Mouse (Mus musculus) CH12.LX (cell line): ENCODE data around the gene 5530401A14Rik. TPM values are rescaled to one million over a fixed set of nuclear protein-coding genes. Genes with fewer than 3 reads are reported as not detected.

Source experiments
- DNase-seq: peaks from one replicate; pipeline ENCODE4 v3.0.0-alpha.2; 2013; ENCODE audit errors: extremely low read depth
- H3K27ac ChIP-seq: 2 replicates; pipeline ENCODE4 v1.5.1; 2012; ENCODE audit warnings: low read depth, mild to moderate bottlenecking, control low read depth, moderate library complexity; ENCODE audit not compliant: insufficient read depth
- H3K27me3 ChIP-seq: replicated peaks from 2 replicates; pipeline ENCODE3; 2012; ENCODE audit warnings: inconsistent platforms
- H3K36me3 ChIP-seq, 2 experiments: replicated peaks in 1 of 2; 2 replicates each; pipeline versions ENCODE3 to v1.6.1; 2012; ENCODE audit warnings: inconsistent platforms in 1 of 2, low read length in 1 of 2, mild to moderate bottlenecking in 1 of 2, mixed read lengths in 1 of 2, moderate library complexity in 1 of 2; ENCODE audit not compliant: control insufficient read depth in 1 of 2, insufficient read depth in 1 of 2
- H3K4me1 ChIP-seq, 2 experiments: 2 replicates each; pipeline ENCODE4 v1.6.1; 2012; ENCODE audit warnings: inconsistent platforms in 1 of 2, moderate library complexity in 1 of 2; ENCODE audit not compliant: insufficient read depth in 2 of 2, control insufficient read depth in 1 of 2
- H3K4me2 ChIP-seq: 2 replicates; pipeline ENCODE4 v1.6.1; 2012; ENCODE audit warnings: low read depth, mild to moderate bottlenecking, control low read depth; ENCODE audit not compliant: poor library complexity, insufficient read depth, severe bottlenecking
- H3K4me3 ChIP-seq, 3 experiments: fragments of 150-350 bp in 1 of 3; sonication (generic) in 1 of 3; replicated peaks in 1 of 3; 2 replicates each; pipeline versions ENCODE3 to v1.5.1; 2011 to 2012; ENCODE audit warnings: low read depth in 2 of 3, low read length in 2 of 3, mild to moderate bottlenecking in 2 of 3, moderate library complexity in 2 of 3, control low read depth in 1 of 3, improper control_type of control experiment in 1 of 3, inconsistent platforms in 1 of 3, mixed read lengths in 1 of 3; ENCODE audit not compliant: poor library complexity in 1 of 3
- H3K79me2 ChIP-seq: replicated peaks from 2 replicates; pipeline ENCODE4 v1.6.1; 2012; ENCODE audit warnings: mild to moderate bottlenecking, moderate library complexity; ENCODE audit not compliant: control insufficient read depth, poor library complexity, insufficient read depth, severe bottlenecking; ENCODE audit errors: extremely low read depth
- H3K9ac ChIP-seq: 2 replicates; pipeline ENCODE4 v1.6.1; 2012; ENCODE audit warnings: low read depth, mild to moderate bottlenecking, control low read depth, moderate library complexity; ENCODE audit not compliant: insufficient read depth
- H3K9me3 ChIP-seq: replicated peaks from 2 replicates; pipeline ENCODE3; 2012; ENCODE audit warnings: low read length, inconsistent platforms, mixed read lengths
- E2F4 ChIP-seq: IDR thresholded peaks from 2 replicates; pipeline ENCODE4 v1.6.1; 2011; ENCODE audit warnings: low read depth, low read length, improper control_type of control experiment; ENCODE audit not compliant: insufficient replicate concordance
- EP300 ChIP-seq: IDR thresholded peaks from 2 replicates; pipeline ENCODE4 v1.6.1; 2011; ENCODE audit warnings: low read length, improper control_type of control experiment
- ETS1 ChIP-seq: conservative IDR thresholded peaks from 2 replicates; pipeline ENCODE4 v1.6.1; 2012; ENCODE audit warnings: low read depth, mild to moderate bottlenecking, inconsistent platforms, low read length, improper control_type of control experiment, moderate library complexity
- IRF4 ChIP-seq: IDR thresholded peaks from 2 replicates; pipeline ENCODE4 v1.6.1; 2014; ENCODE audit warnings: low read depth, mild to moderate bottlenecking, inconsistent platforms, low read length, improper control_type of control experiment
- JUN ChIP-seq: IDR thresholded peaks from 2 replicates; pipeline ENCODE4 v1.6.1; 2011; ENCODE audit warnings: low read depth, mild to moderate bottlenecking, low read length, improper control_type of control experiment, moderate library complexity; ENCODE audit not compliant: insufficient read depth
- MAFK ChIP-seq: IDR thresholded peaks from 2 replicates; pipeline ENCODE4 v1.6.1; 2011; ENCODE audit warnings: low read length, improper control_type of control experiment; ENCODE audit not compliant: insufficient replicate concordance
- MAZ ChIP-seq: IDR thresholded peaks from 2 replicates; pipeline ENCODE4 v1.6.1; 2012; ENCODE audit warnings: low read depth, mild to moderate bottlenecking, inconsistent platforms, low read length, improper control_type of control experiment, moderate library complexity
- MXI1 ChIP-seq: IDR thresholded peaks from 2 replicates; pipeline ENCODE4 v1.6.1; 2011; ENCODE audit warnings: mild to moderate bottlenecking, low read depth, low read length, improper control_type of control experiment
- MYC ChIP-seq: IDR thresholded peaks from 2 replicates; pipeline ENCODE4 v1.6.1; 2011; ENCODE audit warnings: low read depth, mild to moderate bottlenecking, improper control_type of control experiment, low read length
- NRF1 ChIP-seq: IDR thresholded peaks from 2 replicates; pipeline ENCODE4 v1.6.1; 2014; ENCODE audit warnings: low read depth, mild to moderate bottlenecking, inconsistent platforms, low read length, improper control_type of control experiment, moderate library complexity
- POLR2A ChIP-seq: IDR thresholded peaks from 2 replicates; pipeline ENCODE4 v1.6.1; 2011; ENCODE audit warnings: low read depth, mild to moderate bottlenecking, improper control_type of control experiment, low read length
- POLR2AphosphoS2 ChIP-seq: IDR thresholded peaks from 2 replicates; pipeline ENCODE4 v1.6.1; 2011; ENCODE audit warnings: low read depth, low read length, improper control_type of control experiment
- RAD21 ChIP-seq: IDR thresholded peaks from 2 replicates; pipeline ENCODE4 v1.6.1; 2011; ENCODE audit warnings: low read depth, mild to moderate bottlenecking, low read length, improper control_type of control experiment, moderate library complexity
- RCOR1 ChIP-seq: conservative IDR thresholded peaks from 2 replicates; pipeline ENCODE4 v1.6.1; 2012; ENCODE audit warnings: low read depth, mild to moderate bottlenecking, inconsistent platforms, low read length, improper control_type of control experiment
- SMC3 ChIP-seq: IDR thresholded peaks from 2 replicates; pipeline ENCODE4 v1.6.1; 2011; ENCODE audit warnings: low read depth, low read length, improper control_type of control experiment
- TBP ChIP-seq: conservative IDR thresholded peaks from 2 replicates; pipeline ENCODE4 v1.6.1; 2011; ENCODE audit warnings: low read depth, low read length, improper control_type of control experiment
- ZC3H11A ChIP-seq: IDR thresholded peaks from 2 replicates; pipeline ENCODE4 v1.6.1; 2012; ENCODE audit warnings: low read depth, mild to moderate bottlenecking, inconsistent platforms, low read length, improper control_type of control experiment
- ZKSCAN1 ChIP-seq: IDR thresholded peaks from 2 replicates; pipeline ENCODE4 v1.6.1; 2012; ENCODE audit warnings: low read depth, inconsistent platforms, low read length, improper control_type of control experiment, borderline replicate concordance
- ZMIZ1 ChIP-seq: IDR thresholded peaks from 2 replicates; pipeline ENCODE4 v1.6.1; 2012; ENCODE audit warnings: low read depth, mild to moderate bottlenecking, inconsistent platforms, low read length, improper control_type of control experiment
- dilution Hi-C: fragments of 300-500 bp; cut with MboI; formaldehyde crosslinking; loops from 2 replicates; pipeline ENCODE4 v1.14.3; 2020; ENCODE audit warnings: low sequenced_read_pairs; ENCODE audit not compliant: extremely low pct_unique_long_range_greater_than_20kb, extremely low pct_ligation_motif_present
- in situ Hi-C: fragments of 300-500 bp; cut with MboI; formaldehyde crosslinking; loops from 3 replicates; pipeline ENCODE4 v1.14.3; 2019; ENCODE audit warnings: low sequenced_read_pairs, low pct_ligation_motif_present, low pct_unique_long_range_greater_than_20kb, mixed read lengths
- polyA plus RNA-seq: library from polyadenylated mRNA; unstranded; fragments of >175 nt; gene quantifications from 2 replicates; pipeline ENCODE4 v1.2.1, GENCODE M21; 2012; ENCODE audit warnings: low read depth; ENCODE audit not compliant: insufficient read length
- total RNA-seq, 2 experiments: library from RNA; depleted of rRNA; stranded (reverse); fragments of 300-350 nt in 1 of 2; fragments of >200 nt in 1 of 2; gene quantifications; 2 replicates each; pipeline ENCODE4 v1.2.3; 2012 to 2014

5530401A14Rik gene
- total and polyA plus RNA-seq, 3 experiments: not detected

DNA sequence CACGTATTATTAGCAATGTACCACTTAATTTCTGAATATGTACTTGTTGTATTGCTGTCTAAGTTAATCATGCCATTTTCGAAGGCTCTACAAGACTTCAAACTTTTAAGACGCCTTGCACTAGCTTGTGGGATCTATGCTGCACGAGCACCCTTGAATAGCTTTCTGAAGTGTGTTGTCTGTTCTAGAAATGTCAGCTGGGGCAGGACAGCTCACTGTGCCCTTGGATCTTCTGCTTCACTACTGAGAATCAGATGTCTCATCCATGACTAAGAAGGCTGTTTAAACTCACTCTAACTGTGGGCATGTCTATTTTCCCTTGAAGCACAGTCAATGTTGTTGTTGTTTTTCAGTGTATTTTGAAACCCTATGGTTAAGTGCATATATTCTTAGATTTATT, 63.2 kb downstream of the 5530401A14Rik start:
- no peaks in the 10 kb centered on the region for H3K36me3 ChIP-seq
- H3K9ac ChIP-seq: no peak overlapping the region
- in situ Hi-C loops (no loop called here), dilution Hi-C loops (no loop called here)
- TF ChIP-seq POLR2AphosphoS2 (no peak), E2F4 (no peak), TBP (no peak), ZMIZ1 (no peak)
- H3K9me3 ChIP-seq: no peaks in the 10 kb centered on the region
- no peak overlapping the region for H3K4me2 ChIP-seq
- H3K4me1 ChIP-seq: 0 out of 4 replicates have a peak, but pooled peaks cover 0 to 3% of the 10 kb centered on the region in 2 experiments
- no peaks in the 10 kb centered on the region for H3K79me2 ChIP-seq
- H3K27me3 ChIP-seq: peaks cover 14% of the 10 kb centered on the region
- no peak for DNase-seq
- no peak overlapping the region for H3K4me3 ChIP-seq
- no peak overlapping the region for H3K27ac ChIP-seq

DNA sequence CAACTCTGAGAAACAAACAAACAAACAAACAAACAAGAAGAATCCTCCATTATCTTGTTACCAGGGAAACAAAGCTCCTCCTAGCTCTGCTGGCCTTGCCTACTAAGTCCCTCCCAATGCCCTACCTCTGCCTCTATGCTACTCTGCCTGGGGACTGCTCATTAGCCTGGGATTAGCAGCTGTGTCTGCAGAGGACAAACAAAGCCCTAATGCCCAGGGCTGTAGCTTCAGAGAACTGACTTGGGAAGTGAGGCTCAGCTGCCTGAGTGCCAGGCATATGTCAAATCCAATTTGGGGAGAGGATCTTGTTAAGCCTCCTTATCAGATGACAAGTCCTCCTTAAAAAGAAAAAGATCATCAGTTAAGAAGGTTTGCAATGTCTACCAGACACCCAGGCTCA, 65.9 kb downstream of the 5530401A14Rik start:
- dilution Hi-C loops: no loop called here
- TF ChIP-seq SMC3 (no peak), E2F4 (no peak), ZKSCAN1 (no peak), EP300 (no peak), RAD21 (no peak), ZC3H11A (no peak), POLR2AphosphoS2 (no peak), MXI1 (no peak), RCOR1 (no peak), ETS1 (no peak), MAFK (no peak), MYC (no peak), TBP (no peak), POLR2A (no peak), IRF4 (no peak), NRF1 (no peak), JUN (no peak), MAZ (no peak)
- TF ChIP-seq, all 38 proteins: peak for 0
- Histone ChIP-seq H3K4me1 (0 out of 4 replicates have a peak, but pooled peaks cover 0 to 3% of the 10 kb centered on the region in 2 experiments), H3K4me3 (no peak overlapping the region), H3K9ac (no peak overlapping the region), H3K27ac (no peak overlapping the region), H3K27me3 (peaks cover 37% of the 10 kb centered on the region), H3K79me2 (no peaks in the 10 kb centered on the region), H3K36me3 (no peaks in the 10 kb centered on the region), H3K9me3 (no peaks in the 10 kb centered on the region), H3K4me2 (no peak overlapping the region)
- in situ Hi-C loops: no loop called here
- no peak for DNase-seq
